Mouse (Mus musculus): ENCODE results near the gene Dld. TPM values are rescaled to one million over a fixed set of nuclear protein-coding genes. Genes with fewer than 3 reads are reported as not detected.

The Dld gene
- total and polyA plus RNA-seq, 3 experiments = 112 to 229 (median 131) TPM

DNA sequence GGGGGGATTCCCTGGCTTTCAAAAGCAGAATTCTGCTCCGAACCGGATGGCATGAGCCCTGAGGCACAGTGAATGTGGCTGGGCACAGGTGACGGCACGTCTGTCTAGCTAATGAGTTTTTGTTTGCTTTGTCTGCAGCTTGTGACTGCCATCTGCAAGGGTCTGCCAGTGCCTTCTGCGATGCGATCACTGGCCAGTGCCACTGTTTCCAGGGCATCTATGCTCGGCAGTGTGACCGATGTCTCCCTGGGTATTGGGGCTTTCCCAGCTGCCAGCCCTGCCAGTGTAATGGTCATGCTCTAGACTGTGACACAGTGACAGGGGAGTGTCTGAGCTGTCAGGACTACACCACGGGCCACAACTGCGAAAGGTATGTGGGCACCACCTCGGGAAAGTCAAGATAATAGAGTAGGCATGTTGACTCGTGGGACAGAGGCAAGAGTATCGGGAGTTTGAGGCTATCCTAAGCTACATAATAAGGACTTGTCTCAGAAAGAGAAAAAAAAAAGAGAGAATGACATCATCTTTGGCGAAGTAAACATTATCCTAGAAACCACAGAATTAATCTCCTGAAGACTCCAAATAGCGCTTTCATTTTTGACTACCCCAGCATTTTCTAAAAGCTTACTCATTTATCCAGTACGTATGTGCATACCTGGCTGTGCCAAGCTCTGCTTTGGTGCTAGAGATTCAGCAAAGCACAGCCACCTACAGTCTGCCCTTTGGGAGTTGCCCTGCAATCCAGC, 48.3 kb downstream of the Dld start:
- TF ChIP-seq CHD2 (IDR thresholded peaks at IDR 0.05; ENCODE audit: low read length) (no peak), POLR2A (IDR thresholded peaks at IDR 0.05; ENCODE audit: control insufficient read depth in 1 of 2, insufficient read depth in 1 of 2, low read depth in 1 of 2, low read length in 2 of 2, poor library complexity in 1 of 2) (no peak), TAL1 (IDR thresholded peaks at IDR 0.05; ENCODE audit: low read length) (no peak), CHD1 (IDR thresholded peaks at IDR 0.05; ENCODE audit: low read depth, low read length) (no peak), ELF1 (IDR thresholded peaks at IDR 0.05; ENCODE audit: low read depth, low read length) (no peak), TCF12 (IDR thresholded peaks at IDR 0.05; ENCODE audit: low read depth, low read length) (no peak), E2F4 (IDR thresholded peaks at IDR 0.05; ENCODE audit: borderline replicate concordance, low read depth, low read length) (no peak), ZMIZ1 (IDR thresholded peaks at IDR 0.05; ENCODE audit: low read depth, low read length) (no peak), ZKSCAN1 (IDR thresholded peaks at IDR 0.05; ENCODE audit: low read depth, low read length) (no peak), RCOR1 (IDR thresholded peaks at IDR 0.05; ENCODE audit: low read depth, low read length) (no peak), USF2 (IDR thresholded peaks at IDR 0.05; ENCODE audit: borderline replicate concordance in 1 of 2, insufficient read depth in 1 of 2, low read depth in 1 of 2, low read length in 2 of 2) (no peak), MAZ (IDR thresholded peaks at IDR 0.05; ENCODE audit: low read depth, low read length) (no peak), MYC (IDR thresholded peaks at IDR 0.05; ENCODE audit: low read depth, low read length) (no peak), KAT2A (conservative IDR thresholded peaks at IDR 0.05; ENCODE audit: low read depth, low read length) (no peak)
- H3K4me1 ChIP-seq (ENCODE audit: control insufficient read depth in 1 of 2, insufficient read depth in 2 of 2, low read length in 2 of 2) = no peaks in the 10 kb centered on the region
- no peak for DNase-seq (ENCODE audit: low read depth, low spot score)
- no peak overlapping the region for H3K27ac ChIP-seq (ENCODE audit: control insufficient read depth, low read depth, low read length)
- no peaks in the 10 kb centered on the region for H3K79me2 ChIP-seq (ENCODE audit: control insufficient read depth, insufficient read depth, low read length, poor library complexity)
- no peaks in the 10 kb centered on the region for H3K9me3 ChIP-seq (replicated peaks; ENCODE audit: insufficient read depth, low read length)
- no peaks in the 10 kb centered on the region for H3K27me3 ChIP-seq (ENCODE audit: control insufficient read depth in 1 of 2, insufficient read depth in 2 of 2, low read length in 2 of 2)
- H3K4me3 ChIP-seq (ENCODE audit: control insufficient read depth in 1 of 2, insufficient read depth in 1 of 2, low read depth in 2 of 2, low read length in 2 of 2) = no peak overlapping the region
- H3K9ac ChIP-seq (ENCODE audit: control insufficient read depth, low read depth, low read length, poor library complexity, severe bottlenecking) = no peak overlapping the region
- H3K36me3 ChIP-seq (ENCODE audit: control insufficient read depth in 1 of 2, insufficient read depth in 2 of 2, low read length in 2 of 2) = no peaks in the 10 kb centered on the region

DNA sequence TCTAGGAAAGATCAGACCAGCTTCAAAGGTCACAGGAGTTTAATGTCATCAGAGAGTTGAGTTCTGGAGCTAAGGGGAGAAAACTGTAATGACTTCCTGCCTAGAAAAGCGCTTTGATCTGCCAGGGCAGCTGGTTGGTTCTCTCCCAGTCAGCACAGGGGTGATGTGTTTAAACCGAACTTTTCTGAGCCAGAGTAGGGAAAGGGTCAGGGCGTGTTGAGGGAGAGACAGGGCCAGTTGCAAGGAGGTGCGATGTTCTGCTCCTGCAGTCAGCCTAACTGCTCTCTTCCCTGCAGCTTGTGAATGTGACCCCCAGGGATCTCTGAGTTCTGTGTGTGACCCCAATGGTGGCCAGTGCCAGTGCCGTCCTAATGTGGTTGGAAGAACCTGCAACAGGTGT, 49.0 kb downstream of the Dld start:
- H3K9me3 ChIP-seq (replicated peaks; ENCODE audit: insufficient read depth, low read length) = no peaks in the 10 kb centered on the region
- H3K4me3 ChIP-seq (ENCODE audit: control insufficient read depth in 1 of 2, insufficient read depth in 1 of 2, low read depth in 2 of 2, low read length in 2 of 2) = no peak overlapping the region
- H3K79me2 ChIP-seq (ENCODE audit: control insufficient read depth, insufficient read depth, low read length, poor library complexity) = no peaks in the 10 kb centered on the region
- TF ChIP-seq ELF1 (IDR thresholded peaks at IDR 0.05; ENCODE audit: low read depth, low read length) (no peak), ZMIZ1 (IDR thresholded peaks at IDR 0.05; ENCODE audit: low read depth, low read length) (no peak), GABPA (IDR thresholded peaks at IDR 0.05; ENCODE audit: low read depth, low read length) (no peak), MYB (IDR thresholded peaks at IDR 0.05; ENCODE audit: low read depth, low read length) (no peak), UBTF (IDR thresholded peaks at IDR 0.05; ENCODE audit: borderline replicate concordance, insufficient read depth, low read depth, low read length) (no peak), CHD1 (IDR thresholded peaks at IDR 0.05; ENCODE audit: low read depth, low read length) (no peak), POLR2AphosphoS5 (IDR thresholded peaks at IDR 0.05; ENCODE audit: borderline replicate concordance, low read depth, low read length) (no peak), ZNF384 (IDR thresholded peaks at IDR 0.05; ENCODE audit: low read depth, low read length) (no peak), MAZ (IDR thresholded peaks at IDR 0.05; ENCODE audit: low read depth, low read length) (no peak), ETS1 (IDR thresholded peaks at IDR 0.05; ENCODE audit: low read depth, low read length) (no peak), EP300 (IDR thresholded peaks at IDR 0.05; ENCODE audit: low read depth in 1 of 2, low read length in 2 of 2) (no peak), CHD2 (IDR thresholded peaks at IDR 0.05; ENCODE audit: low read length) (no peak)
- no peak for DNase-seq (ENCODE audit: low read depth, low spot score)
- no peaks in the 10 kb centered on the region for H3K4me1 ChIP-seq (ENCODE audit: control insufficient read depth in 1 of 2, insufficient read depth in 2 of 2, low read length in 2 of 2)
- no peak overlapping the region for H3K9ac ChIP-seq (ENCODE audit: control insufficient read depth, low read depth, low read length, poor library complexity, severe bottlenecking)
- H3K27ac ChIP-seq (ENCODE audit: control insufficient read depth, low read depth, low read length) = no peak overlapping the region
- no peaks in the 10 kb centered on the region for H3K36me3 ChIP-seq (ENCODE audit: control insufficient read depth in 1 of 2, insufficient read depth in 2 of 2, low read length in 2 of 2)
- H3K27me3 ChIP-seq (ENCODE audit: control insufficient read depth in 1 of 2, insufficient read depth in 2 of 2, low read length in 2 of 2) = no peaks in the 10 kb centered on the region
